Mouse (Mus musculus): ENCODE results near the gene Fem1b. TPM values are rescaled to one million over a fixed set of nuclear protein-coding genes. Genes with fewer than 3 reads are reported as not detected.
"Not testable (repeated sequence)": the region's sequence is repeated elsewhere in the genome, so short reads cannot be mapped to it uniquely, and the experiment has no call there.

Gene Fem1b
- total RNA-seq, 2 experiments from 2014 or later = 40.3 to 41.6 TPM

DNA sequence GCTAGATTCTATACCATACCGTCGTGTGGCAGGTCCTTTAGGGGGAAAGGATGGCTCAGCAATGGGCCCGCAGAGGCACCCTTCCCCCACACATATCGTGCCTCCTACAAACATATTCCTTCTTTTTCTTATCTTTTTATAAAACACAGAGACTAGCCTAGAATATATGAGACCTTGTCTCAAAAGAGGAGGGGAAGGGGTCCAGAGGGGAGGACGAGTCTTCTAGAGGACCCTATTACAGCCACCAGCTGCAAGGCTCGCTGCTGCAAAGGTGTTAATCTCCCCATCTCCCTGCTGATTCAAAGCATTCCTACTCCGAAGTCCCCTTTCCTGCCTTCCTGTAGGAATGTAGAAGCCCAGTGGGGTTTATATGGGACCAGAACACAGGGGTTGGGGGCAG is 14.7 kb upstream of the Fem1b start:
- no peak for DNase-seq

DNA sequence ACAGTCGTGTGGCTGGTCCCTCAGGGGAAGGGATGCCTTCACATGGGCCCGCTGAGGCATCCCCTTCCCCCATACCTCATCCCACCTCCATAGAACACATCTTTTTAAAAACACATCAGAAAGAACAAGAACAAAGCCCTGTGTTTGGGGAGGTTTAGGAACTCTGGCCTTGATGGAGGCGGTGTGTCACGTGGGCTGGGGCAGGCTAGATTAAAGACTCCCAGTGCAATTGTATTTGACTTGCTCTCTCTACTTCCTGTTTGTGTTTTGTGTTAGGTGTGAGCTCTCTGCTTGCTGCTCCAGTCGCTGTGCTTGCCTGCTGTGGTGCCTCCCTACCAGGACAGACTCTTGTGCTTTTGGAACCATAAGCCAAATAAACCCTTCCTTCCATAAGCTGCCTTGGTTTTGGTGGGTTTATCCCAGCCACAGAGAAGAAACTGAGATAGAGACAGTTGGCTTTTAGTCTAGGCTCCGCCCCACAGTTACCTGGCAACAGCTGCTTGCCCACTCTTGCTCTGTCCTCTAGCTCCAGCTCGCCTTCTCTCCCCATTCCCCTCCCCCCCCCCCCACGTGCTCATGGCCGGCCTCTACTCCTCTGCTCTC is 14.2 kb upstream of the Fem1b start:
- DNase-seq = no peak

DNA sequence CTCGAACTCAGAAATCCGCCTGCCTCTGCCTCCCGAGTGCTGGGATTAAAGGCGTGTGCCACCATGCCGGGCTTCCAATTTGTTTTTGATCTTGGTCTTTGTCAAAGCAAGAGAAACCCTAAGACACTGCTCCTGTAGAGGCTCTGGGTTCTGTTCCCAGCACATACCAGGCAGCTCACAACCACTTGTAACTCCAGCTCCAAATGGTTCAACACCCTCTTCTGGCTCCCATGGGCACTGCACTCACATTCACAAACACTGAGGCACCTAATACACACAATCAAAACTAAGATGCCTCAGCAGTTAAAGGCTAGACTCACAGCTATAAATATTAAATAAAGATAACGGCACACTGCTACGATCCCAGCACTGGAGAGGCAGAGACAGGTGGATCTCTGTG is 10.1 kb upstream of the Fem1b start:
- no peak for DNase-seq

DNA sequence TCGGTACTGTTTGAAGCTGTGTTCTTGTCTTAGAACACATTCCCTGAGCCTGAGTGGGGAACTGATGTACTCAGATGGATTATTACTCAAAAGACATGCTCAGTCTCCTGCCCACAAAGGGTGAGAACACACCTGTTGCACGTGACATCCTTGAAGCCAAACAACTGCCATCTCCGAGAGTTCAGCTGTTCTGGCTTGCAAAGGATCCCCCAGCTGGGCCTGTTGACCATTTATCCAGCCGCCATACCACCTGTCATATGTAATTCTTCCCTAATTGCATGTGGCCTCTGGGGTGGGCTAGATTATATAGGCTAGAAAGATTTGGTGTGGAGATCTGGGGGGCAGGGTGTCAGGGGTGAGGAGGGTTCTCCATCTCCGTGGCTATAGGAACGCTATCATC is 9.1 kb upstream of the Fem1b start:
- DNase-seq = no peak

DNA sequence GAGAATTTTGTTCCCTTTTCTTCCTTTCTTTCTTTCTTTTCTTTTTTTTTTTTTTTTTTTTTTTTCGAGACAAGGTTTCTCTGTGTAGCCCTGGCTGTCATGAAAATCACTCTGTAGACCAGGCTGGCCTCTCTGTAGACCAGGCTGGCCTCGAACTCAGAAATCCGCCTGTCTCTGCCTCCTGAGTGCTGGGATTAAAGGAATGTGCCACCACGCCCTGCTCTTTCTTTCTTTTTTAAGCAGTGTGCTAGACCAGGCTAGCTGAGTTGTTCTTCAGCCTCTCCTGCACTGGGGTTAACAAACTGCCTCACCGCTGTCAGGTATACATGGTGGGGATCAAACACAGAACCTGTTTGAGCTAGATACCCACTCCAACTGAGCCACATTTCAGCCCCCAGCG is 8.2 kb upstream of the Fem1b start:
- not testable (repeated sequence) for DNase-seq

DNA sequence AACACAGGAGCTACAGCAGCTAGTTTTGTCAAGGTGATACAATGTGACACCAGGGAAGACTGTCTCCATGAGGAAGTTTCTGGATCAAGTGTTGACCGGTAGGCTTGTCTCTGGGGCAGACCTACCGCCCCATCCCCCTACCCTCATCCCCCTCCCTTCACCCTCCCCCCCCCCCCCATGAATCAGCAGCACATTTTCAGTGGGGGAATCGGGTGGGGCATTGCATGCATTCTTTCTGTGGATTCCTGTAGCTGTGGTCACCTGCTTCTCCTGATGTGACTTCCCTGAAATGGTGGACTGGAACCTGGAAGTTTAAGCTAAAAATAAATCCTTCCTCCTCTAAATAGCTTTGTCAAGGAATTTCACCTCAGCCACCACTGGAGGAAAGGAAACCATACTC is 7.8 kb upstream of the Fem1b start:
- DNase-seq = no peak

DNA sequence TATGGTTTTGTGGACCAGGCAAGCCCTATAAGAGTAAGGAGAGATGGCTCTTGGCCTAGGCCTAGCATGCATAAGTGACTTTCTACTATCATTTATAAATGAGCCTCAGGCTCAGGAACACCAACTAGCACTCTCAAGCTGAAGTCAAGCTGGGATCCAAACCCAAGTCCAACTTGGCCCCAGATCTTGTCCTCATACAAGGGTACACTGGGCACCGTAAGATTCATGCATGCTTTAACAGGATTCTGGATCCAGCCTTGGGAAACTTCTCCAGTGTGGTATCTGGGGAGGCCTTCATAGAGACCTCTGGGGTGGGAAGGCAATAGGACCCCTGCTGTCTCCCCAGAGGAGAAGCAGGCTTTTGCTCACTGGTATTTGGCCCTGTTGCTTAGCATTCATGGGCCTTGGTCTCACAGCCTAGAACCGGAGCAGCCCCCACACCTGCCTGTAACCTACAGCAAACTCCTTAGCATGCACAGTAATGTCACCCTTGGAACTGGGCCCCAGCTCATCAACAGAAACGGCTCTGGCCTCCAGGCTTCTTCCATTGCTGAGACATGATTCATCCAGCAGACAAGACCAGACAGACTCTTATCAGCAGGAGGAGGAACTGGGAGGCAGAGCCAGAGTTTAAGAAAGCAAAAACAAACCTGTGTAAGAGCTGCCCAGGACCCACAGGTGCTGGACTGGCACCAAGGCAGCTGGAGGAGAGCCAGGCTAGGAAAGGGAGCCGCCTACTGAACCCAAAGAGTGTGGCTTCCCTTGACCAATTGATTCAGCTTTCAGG is 6.3 kb upstream of the Fem1b start:
- DNase-seq = no peak

DNA sequence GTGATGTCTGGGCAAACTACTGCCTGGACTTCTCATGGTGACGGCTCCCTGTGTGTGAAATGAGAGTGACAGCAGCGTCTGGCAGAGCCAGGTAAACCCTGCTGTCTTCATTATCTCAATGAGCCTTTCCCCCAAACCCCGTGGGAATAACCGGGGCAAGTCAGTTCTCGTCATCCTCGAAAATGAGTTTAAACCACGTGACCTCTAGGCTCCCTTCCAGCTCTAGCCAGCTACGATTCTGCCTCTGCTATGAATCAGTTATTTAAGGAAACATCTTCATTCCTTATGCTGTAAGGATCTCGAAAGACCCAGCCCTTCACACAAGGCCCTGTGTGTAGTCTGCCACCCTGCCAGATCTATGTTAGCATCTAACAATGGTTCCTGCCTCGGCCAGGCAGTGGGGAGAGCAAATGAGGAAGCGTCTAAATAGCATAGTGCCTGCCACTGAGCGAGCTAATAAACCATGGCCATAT is 5.4 kb upstream of the Fem1b start:
- peak; percentile 77 for DNase-seq

DNA sequence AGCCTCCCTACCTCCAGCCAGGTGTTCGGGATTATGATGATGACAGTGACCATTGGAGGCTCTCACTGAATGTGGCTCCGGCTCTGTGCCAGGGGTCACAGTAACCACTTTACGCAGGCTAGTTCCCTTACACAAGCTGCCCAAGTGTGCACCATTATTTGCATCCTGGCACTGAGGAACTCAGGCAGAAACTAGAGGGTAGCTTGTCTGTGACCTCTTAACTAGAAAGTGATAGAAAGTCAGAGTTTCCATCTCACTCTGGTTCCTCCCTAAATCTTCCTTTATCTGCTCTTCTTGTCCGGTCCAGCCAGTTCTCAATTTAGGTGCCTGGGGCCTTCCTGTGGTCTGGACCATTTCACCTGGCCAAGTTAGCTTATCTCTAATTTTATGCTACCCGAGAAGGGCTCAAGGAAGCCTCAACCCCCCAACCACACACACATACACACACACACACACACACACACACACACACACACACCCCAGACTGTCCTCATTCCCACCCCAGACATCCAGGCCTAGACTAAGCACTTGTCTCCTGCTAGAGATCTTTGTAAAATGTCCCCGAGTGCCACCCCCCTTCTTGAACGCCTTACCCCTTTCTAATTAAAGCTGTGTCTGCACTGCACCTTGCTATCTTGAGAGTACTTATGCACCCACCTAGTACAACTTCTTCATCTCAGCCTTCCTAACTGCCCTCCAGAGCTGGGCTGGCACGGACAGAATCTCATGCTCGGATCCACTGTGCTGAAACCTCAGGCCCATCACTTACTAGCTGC is 4.8 kb upstream of the Fem1b start:
- DNase-seq = no peak

DNA sequence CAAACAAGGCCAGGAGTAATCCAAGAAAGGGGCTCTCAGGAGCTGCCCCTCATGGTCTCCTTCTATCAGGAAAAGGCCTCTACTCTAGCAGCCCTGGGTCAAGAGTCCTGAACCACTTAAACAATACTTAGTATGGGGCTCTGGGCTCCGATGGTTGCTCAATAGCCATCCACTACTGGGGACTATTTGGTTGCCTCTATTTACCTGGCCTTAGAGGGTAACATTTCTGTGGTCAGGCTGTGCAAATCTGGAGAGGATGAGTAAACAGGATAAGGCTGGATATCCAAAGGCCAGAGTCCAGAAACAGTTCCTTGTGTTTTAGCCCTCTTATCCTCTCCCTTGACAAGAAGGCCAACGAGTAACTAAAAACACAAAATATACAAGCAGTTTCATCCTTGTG is 3.0 kb upstream of the Fem1b start:
- DNase-seq = no peak

DNA sequence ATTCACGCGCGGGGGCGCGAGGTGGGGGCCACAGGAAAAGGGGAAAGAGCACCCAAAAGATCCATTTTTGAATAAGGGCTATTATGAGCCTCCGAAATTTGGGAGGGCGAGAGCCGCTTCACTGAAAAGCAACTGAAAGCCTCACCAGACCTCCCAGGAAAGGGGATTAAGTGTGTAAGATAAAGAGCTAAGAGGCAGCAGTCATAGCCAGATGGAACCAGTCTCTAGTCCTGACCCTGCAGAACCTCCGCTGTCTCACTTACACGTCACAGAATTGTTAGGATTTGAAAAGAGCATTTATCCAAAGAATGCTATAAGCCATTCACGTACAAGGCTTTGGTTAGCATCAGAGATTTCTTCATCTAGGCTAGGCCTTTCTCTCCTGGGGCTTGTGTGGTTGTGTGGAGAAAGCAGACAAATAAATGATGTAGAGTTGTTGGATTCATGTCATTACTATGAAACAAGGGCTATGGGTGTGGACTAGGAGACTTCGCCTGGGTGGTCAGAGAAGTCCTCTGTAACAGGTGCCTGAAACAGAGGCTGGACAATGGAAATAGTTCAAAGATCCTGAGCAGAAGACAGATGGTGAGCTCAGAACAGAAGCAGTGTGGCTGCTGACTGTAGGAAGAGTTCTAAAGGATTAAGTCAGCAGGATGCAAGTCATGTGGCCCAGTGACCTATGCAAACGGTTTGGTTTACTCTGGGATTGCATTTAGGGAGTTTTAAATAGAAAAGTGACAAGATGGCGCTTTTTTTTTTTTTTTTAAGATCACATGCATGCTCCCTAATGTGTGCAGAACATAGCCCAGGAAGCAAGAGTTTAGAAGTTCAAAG is 699 bp upstream of the Fem1b start:
- DNase-seq = no peak

DNA sequence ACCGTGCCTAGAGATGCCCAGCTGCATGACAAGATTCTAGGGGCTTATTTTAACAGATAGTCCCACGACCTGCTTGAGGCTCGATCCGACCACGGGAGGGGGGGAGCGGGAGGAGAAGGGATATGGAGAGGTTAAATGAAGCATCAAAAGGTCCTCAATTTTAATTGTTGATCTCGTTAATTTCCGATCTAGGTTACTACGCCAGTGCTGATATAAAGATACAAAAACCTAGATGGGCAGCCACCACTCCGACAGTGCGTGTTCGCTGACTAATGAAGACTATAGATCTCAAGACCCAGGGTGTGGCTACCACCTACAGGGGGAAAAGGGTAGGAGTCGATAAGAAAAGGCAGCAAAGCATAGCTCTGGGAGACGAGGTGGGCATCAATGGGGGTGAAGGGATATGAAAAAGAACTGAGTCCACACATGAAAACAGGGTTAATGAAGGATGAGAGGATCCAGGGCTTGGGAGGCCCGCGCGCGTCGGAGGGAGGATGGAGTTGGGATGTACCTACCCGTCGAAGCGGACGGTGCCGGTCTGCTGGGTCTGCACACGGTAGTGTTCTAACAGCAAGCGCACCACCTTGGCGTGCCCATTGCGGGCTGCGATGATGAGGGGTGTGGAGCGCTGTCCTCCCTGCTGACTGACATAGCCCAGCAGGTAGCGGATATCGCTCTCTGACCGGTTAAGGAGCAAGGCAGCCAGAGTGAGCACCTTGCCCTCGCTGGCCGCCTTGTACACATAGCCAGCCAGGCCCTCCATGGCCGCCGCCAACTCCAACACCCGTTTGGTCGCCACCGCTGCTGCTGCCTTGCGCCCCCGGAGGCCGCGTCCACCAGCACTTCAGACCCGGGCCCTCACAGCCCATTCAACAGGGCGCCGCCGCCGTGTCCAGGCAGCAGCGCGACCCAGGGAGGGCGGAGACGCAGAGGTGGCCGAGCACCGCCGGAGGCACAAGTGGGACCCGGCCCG is 905 bp downstream of the Fem1b start:
- DNase-seq = peak; percentile 72

DNA sequence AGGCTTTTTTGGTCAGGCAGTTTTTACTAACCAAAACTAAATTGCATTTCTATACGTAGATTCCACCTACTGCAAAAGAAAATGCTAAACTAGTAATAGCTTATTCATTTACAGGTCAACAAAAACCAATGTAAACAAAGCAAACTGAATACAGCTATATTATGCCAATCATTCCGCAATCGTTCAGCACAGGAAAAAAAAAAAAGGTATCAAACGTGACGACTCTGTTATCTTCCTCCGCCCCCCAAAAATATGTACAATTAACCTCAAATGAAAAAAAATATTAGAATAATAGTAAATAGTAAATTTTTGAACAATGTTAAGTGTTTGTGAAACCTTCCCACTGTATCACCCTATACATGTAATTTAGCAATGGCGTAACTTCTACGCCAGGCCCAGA is 1.6 kb downstream of the Fem1b start:
- no peak for DNase-seq

DNA sequence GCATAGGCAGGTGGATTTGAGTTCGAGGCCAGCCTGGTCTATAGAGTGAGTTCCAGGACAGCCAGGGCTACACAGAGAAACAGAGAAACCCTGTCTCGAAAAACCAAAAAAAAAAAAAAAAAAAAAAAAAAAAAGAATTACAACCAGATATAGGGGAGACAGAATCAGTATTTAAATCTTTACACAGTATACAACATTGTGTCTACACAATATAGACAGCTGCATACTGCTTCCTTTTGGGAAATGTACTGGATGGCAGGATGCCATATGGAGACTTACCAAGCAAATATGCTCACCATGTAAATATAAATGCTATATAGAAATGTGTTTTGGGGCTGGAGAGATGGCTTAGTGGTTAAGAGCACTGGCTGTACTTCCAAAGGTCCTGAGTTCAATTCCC is 12.5 kb downstream of the Fem1b start:
- DNase-seq = not testable (repeated sequence)

DNA sequence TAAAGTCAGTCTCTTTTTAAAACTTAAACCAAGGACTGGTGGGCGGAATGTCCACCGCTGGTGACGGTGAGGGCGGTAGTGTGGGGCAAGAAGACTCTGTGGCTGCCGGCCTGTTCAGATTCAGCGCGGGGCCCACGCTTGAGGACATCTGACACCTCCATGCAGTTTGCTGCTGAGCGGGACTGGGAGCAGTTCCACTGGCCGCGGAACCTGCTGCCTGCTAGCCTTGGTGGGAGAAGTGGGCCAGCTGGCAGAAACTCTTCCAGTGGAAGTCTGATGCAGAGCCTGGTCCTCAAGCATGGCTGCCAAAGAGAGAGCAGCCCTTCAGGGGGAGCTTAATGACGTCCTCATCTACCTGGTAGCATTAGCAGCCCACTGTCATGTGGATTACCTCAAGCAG is 21.9 kb downstream of the Fem1b start:
- no peak for DNase-seq

DNA sequence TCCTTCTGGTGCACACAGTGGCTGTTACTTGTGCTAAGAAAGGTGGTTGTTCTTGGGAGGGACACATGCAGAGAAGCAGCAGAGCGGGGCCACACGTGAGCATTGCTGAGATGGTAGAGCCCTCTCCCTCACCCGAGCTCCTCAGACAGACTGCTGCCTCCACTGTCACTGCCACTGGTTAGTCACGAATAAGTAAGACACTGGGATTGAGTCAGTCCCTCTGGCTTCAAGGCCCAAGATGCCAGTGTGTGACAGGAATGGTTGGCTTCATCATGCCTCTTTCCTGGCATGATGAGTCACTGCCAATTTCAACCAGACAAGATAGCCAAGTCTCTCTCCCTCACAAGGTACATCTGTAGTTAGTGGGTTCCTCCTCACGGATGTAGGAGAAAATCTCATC is 25.0 kb downstream of the Fem1b start:
- DNase-seq = no peak

DNA sequence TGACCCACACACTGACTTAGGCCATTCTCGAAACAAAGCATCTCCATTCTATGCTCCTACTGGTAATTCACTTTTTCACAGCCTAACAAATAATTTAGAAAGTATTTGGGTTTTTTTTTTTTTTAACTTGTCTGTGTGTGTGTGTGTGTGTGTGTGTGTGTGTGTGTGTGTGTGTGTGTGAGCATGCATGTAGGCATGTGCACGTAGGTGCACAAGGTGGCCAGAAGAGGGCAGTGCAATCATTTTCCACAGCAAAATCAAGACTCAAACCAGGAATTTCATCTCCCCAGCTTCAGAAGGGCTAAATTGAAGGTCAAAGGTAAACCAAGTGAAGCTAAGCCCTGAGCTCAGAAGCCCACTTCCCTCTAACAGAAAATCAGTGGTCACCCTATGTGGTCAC is 27.5 kb downstream of the Fem1b start:
- no peak for DNase-seq

DNA sequence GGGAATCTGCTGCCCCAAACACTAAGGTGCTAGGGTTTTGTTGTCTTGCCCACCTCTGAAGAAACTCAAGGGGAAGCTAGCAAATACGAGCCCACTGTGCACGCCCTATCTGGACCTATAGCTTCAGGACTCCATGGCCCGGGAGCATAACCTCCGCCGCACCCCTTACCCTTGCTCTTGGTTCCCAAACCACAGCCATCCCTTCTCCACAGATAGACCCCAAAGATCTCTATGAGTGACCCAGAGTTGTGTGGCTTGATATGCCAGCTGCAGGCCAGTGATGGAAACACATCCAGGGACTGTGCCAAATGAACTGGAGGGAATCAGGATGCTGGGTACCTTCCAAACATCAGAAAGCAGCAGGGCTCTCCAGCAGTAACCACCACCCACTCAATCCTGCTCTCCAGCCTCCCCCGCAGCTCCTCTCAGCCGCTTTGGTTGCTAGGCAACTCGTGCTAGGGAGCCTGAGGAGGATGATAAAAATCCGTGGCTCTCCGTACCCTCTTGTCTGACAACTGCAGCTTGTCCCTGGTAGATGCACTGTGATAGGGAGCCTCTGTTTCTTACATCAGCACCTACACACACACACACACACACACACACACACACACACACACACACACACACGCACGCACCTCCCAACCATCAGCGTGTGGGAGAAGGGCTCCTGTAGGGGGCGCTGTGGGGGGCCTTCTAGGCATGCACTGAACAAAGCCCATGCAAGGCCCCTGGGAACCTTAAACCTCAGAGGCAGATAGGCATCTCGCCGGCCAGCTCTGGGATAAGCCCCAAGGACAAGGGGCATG is 28.6 kb downstream of the Fem1b start:
- DNase-seq = no peak

DNA sequence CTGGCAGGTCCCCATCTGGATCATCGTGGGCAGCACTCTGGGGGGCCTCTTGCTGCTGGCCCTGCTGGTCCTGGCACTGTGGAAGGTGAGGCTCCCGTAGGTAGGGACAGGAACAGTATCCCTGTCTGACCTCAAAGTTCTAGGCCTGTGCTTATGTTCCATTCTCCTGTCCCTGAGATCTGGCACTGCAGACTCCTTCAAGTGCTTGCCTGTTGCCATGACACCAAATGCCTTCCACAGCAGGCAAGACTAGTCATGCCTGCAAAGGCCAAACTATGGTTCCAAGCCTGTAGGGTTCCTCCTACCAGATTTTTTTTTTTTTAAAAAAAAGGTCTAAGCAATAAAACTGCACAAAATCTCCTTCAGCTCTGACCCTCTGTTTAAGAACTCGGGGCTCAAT is 29.8 kb downstream of the Fem1b start:
- DNase-seq = peak; percentile 24

DNA sequence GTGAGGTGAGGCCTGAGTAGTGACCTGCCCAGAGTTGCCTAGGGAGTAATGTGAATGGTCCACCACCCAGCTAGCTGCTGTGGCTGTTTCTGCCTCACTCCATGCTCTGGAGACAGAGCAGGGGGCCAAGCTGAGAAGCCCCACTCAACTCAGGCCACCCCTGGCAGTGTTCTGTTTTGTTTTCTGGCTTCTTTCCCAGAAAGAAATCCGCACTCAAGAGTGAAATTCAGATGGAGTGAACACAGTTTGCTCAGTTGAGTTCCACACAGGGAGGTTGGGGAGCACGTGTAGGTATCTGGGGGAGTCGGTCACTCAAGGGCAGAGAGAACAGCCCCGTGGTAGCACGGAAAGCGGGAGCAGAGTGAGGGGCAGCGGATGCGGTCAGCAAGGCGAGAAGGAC is 33.0 kb downstream of the Fem1b start:
- DNase-seq = no peak

DNA sequence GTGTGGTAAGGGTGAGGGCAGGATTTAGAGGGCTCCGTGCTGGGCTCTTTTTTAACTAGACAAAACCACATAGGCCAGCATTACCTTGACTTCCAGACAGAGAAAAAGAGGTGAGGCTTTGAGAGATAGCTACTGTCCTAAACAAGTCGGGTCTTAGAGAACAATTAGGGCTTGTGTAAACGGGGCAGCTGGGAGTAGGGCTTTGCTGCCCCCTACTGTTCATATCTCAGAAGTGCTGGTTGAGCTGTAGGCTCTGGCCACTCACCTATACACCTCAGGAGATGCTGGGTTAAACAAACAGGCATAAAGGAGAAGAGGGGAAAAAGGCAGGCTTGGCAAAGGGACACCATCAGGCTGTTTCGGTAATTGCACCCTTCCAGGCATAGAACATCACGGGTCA is 34.3 kb downstream of the Fem1b start:
- DNase-seq = peak; percentile 73

Data from heart, postnatal 4 days (tissue).